Mouse (Mus musculus) T-helper 17 cell (primary cell): ENCODE results near the gene Copg2.

Source experiments
- in situ Hi-C, 2 experiments: fragments of 300-600 bp; cut with MboI, MseI; formaldehyde crosslinking; loops; 1 replicate in 1 of 2; 2 replicates in 1 of 2; pipeline ENCODE4 v1.15.1; 2025; ENCODE audit warnings: high pct_unique_total_duplicates in 2 of 2

Gene Copg2

GRCm38 (mm10) chr6:30832241-30832640 is 64.4 kb downstream of the Copg2 start:
- in situ Hi-C loops, result no loop called here

- in situ Hi-C loops, result no loop called here
Observed at GRCm38 (mm10) chr6:30813626-30814025, 83.0 kb downstream of the Copg2 start.

GRCm38 (mm10) chr6:30805053-30805752 is 91.4 kb downstream of the Copg2 start:
- in situ Hi-C loops, result loop anchor here (5.0 to 10.0 kb wide), 9 partner anchors 68 to 447 kb away; no protein-coding TSS in a partner anchor

GRCm38 (mm10) chr6:30804389-30805052 is 92.1 kb downstream of the Copg2 start:
- in situ Hi-C loops, result loop anchor here (5.0 to 10.0 kb wide), 13 partner anchors 67 to 448 kb away; partner anchors contain the start of gene Cpa2 (in 1 of the 2)

GRCm38 (mm10) chr6:30802915-30803314 is 93.7 kb downstream of the Copg2 start:
- in situ Hi-C loops, result loop anchor here (5.0 to 10.0 kb wide), 12 partner anchors 66 to 388 kb away; partner anchors contain the start of gene Cpa2 (in 1 of the 2)

GRCm38 (mm10) chr6:30751209-30751608 is 145.4 kb downstream of the Copg2 start:
- in situ Hi-C loops, result loop anchor here in 1 of 2 experiments (5.0 kb wide), 1 partner anchor 96 kb away; no protein-coding TSS in a partner anchor

- in situ Hi-C loops, result loop anchor here in 1 of 2 experiments (5.0 kb wide), 1 partner anchor 97 kb away; no protein-coding TSS in a partner anchor
Observed at GRCm38 (mm10) chr6:30750482-30750881, 146.1 kb downstream of the Copg2 start.

GRCm38 (mm10) chr6:30749892-30750291 is 146.7 kb downstream of the Copg2 start:
- in situ Hi-C loops, result loop anchor here in 1 of 2 experiments (5.0 kb wide), 1 partner anchor 97 kb away; no protein-coding TSS in a partner anchor

GRCm38 (mm10) chr6:30749042-30749689 is 147.4 kb downstream of the Copg2 start:
- in situ Hi-C loops, result no loop called here

GRCm38 (mm10) chr6:30748358-30748910 is 148.2 kb downstream of the Copg2 start:
- in situ Hi-C loops, result no loop called here

- in situ Hi-C loops, result no loop called here
Observed at GRCm38 (mm10) chr6:30747631-30748357, 148.8 kb downstream of the Copg2 start.

GRCm38 (mm10) chr6:30745591-30745990 is 151.0 kb downstream of the Copg2 start:
- in situ Hi-C loops, result no loop called here

- in situ Hi-C loops, result no loop called here
Observed at GRCm38 (mm10) chr6:30744846-30745245, 151.7 kb downstream of the Copg2 start.

GRCm38 (mm10) chr6:30739177-30739747 is 157.3 kb downstream of the Copg2 start:
- in situ Hi-C loops, result loop anchor here (5.0 kb wide), 5 partner anchors 42 to 233 kb away; no protein-coding TSS in a partner anchor

- in situ Hi-C loops, result loop anchor here (5.0 kb wide), 5 partner anchors 41 to 234 kb away; no protein-coding TSS in a partner anchor
Observed at GRCm38 (mm10) chr6:30738464-30739006, 158.1 kb downstream of the Copg2 start.

GRCm38 (mm10) chr6:30737548-30738463 is 158.8 kb downstream of the Copg2 start:
- in situ Hi-C loops, result loop anchor here (5.0 kb wide), 5 partner anchors 41 to 234 kb away; no protein-coding TSS in a partner anchor

GRCm38 (mm10) chr6:30736864-30737547 is 159.6 kb downstream of the Copg2 start:
- in situ Hi-C loops, result loop anchor here (5.0 kb wide), 5 partner anchors 40 to 235 kb away; no protein-coding TSS in a partner anchor

- in situ Hi-C loops, result loop anchor here (5.0 kb wide), 5 partner anchors 39 to 236 kb away; no protein-coding TSS in a partner anchor
Observed at GRCm38 (mm10) chr6:30736372-30736762, 160.2 kb downstream of the Copg2 start.
